Mouse (Mus musculus) liver, adult 2 months (tissue): ENCODE measurements at regions not wholly inside any gene's neighbourhood (a gene's known extent, or its start where the extent isn't known, plus 50 kb on each side); places are given as distances from the start of the nearest gene placed in this dataset.

ENCODE experiments used
- CTCF ChIP-seq: fragments of 200-500 bp; IDR thresholded peaks from 2 replicates; pipeline ENCODE4 v1.5.1; 2011; ENCODE audit warnings: low read depth, low read length, control low read depth
- POLR2A ChIP-seq: fragments of 200-500 bp; IDR thresholded peaks from 2 replicates; pipeline ENCODE4 v1.6.1; 2011; ENCODE audit warnings: low read length, control low read depth; ENCODE audit not compliant: insufficient read depth; ENCODE audit errors: extremely low read depth

DNA sequence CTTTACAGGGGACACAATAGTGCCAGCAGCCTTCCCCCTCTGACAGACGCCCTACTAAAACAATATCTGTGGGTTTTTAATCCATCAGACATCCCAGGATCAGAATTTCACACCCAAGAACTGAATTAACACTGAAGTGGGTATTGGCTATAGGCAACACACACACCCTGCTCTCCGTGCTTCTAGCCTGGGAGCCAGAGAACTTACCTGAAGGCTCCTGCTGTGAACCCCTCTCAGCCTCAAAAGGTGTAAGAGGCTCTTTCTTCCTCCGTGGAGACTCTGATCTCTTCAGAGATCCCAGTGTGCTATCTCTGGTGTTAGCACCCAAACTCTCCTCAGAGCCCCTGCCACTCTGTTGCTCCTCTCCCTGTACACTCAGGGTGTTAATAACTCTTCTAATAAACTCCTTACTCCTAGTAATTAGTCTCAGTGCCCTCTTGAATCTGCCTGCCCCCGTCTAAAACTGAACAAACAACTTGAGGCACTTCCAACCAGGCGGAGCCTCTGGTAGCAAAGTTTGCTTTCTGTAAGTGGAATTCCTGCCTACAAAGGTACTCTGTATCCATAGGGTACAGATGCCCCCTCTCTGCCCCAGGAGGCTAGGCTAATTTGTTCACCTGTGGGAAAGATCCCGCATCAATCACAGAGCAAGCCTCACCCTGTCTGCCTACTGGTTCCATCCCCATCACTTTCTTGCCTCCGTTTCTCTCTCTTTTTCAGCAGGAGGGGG lies 452.9 kb upstream of the Fam19a5 start:
- TF ChIP-seq POLR2A (no peak), CTCF (no peak)
